Mouse (Mus musculus) myocyte (in vitro differentiated cells): ENCODE data around the gene Tecr. TPM values are rescaled to one million over a fixed set of nuclear protein-coding genes. Genes with fewer than 3 reads are reported as not detected.

Experiments used
- H3K27me3 ChIP-seq: one replicate; pipeline ENCODE4 v1.6.1; 2011; ENCODE audit not compliant: control insufficient read depth, insufficient read depth, insufficient read length
- H3K36me3 ChIP-seq: one replicate; pipeline ENCODE4 v1.6.1; 2011; ENCODE audit not compliant: control insufficient read depth, insufficient read depth
- H3K4me2 ChIP-seq: one replicate; pipeline ENCODE4 v1.6.1; 2011; ENCODE audit warnings: low read depth, control low read depth
- H3K4me3 ChIP-seq: one replicate; pipeline ENCODE4 v1.5.1; 2011; ENCODE audit warnings: mild to moderate bottlenecking, control low read depth, moderate library complexity
- H3K79me2 ChIP-seq: one replicate; pipeline ENCODE4 v1.6.1; 2011; ENCODE audit not compliant: control insufficient read depth, insufficient read depth
- H3ac ChIP-seq: one replicate; pipeline ENCODE4 v1.6.1; 2011; ENCODE audit not compliant: control insufficient read depth, insufficient read length
- CEBPB ChIP-seq: IDR thresholded peaks from 2 replicates; pipeline ENCODE4 v1.6.1; 2011; ENCODE audit warnings: mild to moderate bottlenecking, moderate library complexity; ENCODE audit not compliant: poor library complexity, insufficient read depth, severe bottlenecking
- E2F4 ChIP-seq: IDR thresholded peaks from one replicate; pipeline ENCODE4 v1.6.1; 2011; ENCODE audit warnings: mild to moderate bottlenecking, control low read depth, moderate library complexity; ENCODE audit not compliant: insufficient read depth
- MAX ChIP-seq: IDR thresholded peaks from one replicate; pipeline ENCODE4 v1.6.1; 2011; ENCODE audit warnings: low read depth, mild to moderate bottlenecking, control low read depth
- MYOD1 ChIP-seq, 3 experiments: IDR thresholded peaks; one replicate each; pipeline ENCODE4 v1.6.1; 2011; ENCODE audit warnings: control low read depth in 2 of 3, low read depth in 2 of 3, mild to moderate bottlenecking in 2 of 3, moderate library complexity in 1 of 3; ENCODE audit not compliant: insufficient read length in 2 of 3, control insufficient read depth in 1 of 3
- MYOG ChIP-seq, 3 experiments: IDR thresholded peaks; one replicate each; pipeline ENCODE4 v1.6.1; 2011; ENCODE audit warnings: control low read depth in 2 of 3, low read depth in 2 of 3, mild to moderate bottlenecking in 2 of 3; ENCODE audit not compliant: insufficient read length in 2 of 3, control insufficient read depth in 1 of 3, insufficient read depth in 1 of 3
- POLR2A ChIP-seq: IDR thresholded peaks from one replicate; pipeline ENCODE4 v1.6.1; 2011; ENCODE audit warnings: low read depth, mild to moderate bottlenecking, control low read depth, moderate library complexity; ENCODE audit not compliant: insufficient read length
- POLR2AphosphoS2 ChIP-seq: IDR thresholded peaks from one replicate; pipeline ENCODE4 v1.6.1; 2011; ENCODE audit warnings: low read depth, control low read depth; ENCODE audit not compliant: insufficient read length
- REST ChIP-seq: IDR thresholded peaks from one replicate; pipeline ENCODE4 v1.6.1; 2011; ENCODE audit warnings: mild to moderate bottlenecking, control low read depth, moderate library complexity; ENCODE audit not compliant: insufficient read depth, insufficient read length
- SRF ChIP-seq: IDR thresholded peaks from one replicate; pipeline ENCODE4 v1.6.1; 2011; ENCODE audit warnings: low read depth; ENCODE audit not compliant: control insufficient read depth, insufficient read length
- TCF12 ChIP-seq: IDR thresholded peaks from one replicate; pipeline ENCODE4 v1.6.1; 2011; ENCODE audit warnings: mild to moderate bottlenecking, control low read depth; ENCODE audit not compliant: poor library complexity, insufficient read depth, severe bottlenecking
- TCF3 ChIP-seq: IDR thresholded peaks from one replicate; pipeline ENCODE4 v1.6.1; 2011; ENCODE audit warnings: low read depth, control low read depth; ENCODE audit not compliant: insufficient read length
- USF1 ChIP-seq: IDR thresholded peaks from one replicate; pipeline ENCODE4 v1.6.1; 2011; ENCODE audit warnings: low read depth, mild to moderate bottlenecking, control low read depth, moderate library complexity
- polyA plus RNA-seq: library from polyadenylated mRNA; unstranded; fragments of >200 nt; fragmentation: generic; extraction: Trizol; gene quantifications from one replicate; pipeline ENCODE4 v1.2.1, GENCODE M21; 2012; ENCODE audit warnings: missing spikeins

Gene Tecr
- polyA plus RNA-seq, 1 experiment: 459 TPM

GRCm38 (mm10) chr8:83580826-83581225, 26.9 kb downstream of the Tecr start:
- H3K27me3 ChIP-seq: no peaks in the 10 kb centered on the region
- no peak overlapping the region for H3ac ChIP-seq
- H3K79me2 ChIP-seq: peaks cover 59% of the 10 kb centered on the region
- H3K4me3 ChIP-seq: no peak overlapping the region
- H3K36me3 ChIP-seq: no peaks in the 10 kb centered on the region
- TF ChIP-seq POLR2AphosphoS2: no peak
- TF ChIP-seq MYOD1 (IDR thresholded peaks at IDR 0.05; ENCODE audit: control insufficient read depth in 1 of 3, insufficient read length in 2 of 3, low read depth in 2 of 3): peak; percentile 12 to 53 (median 13)
- TF ChIP-seq CEBPB: no peak
- TF ChIP-seq TCF12: no peak
- peak in 2 of 3 experiments; percentile 2 to 45 for TF ChIP-seq MYOG (IDR thresholded peaks at IDR 0.05; ENCODE audit: control insufficient read depth in 1 of 3, insufficient read depth in 1 of 3, insufficient read length in 2 of 3, low read depth in 2 of 3)
- TF ChIP-seq SRF: no peak
- no peak for TF ChIP-seq TCF3
- no peak for TF ChIP-seq MAX
- no peak for TF ChIP-seq USF1
- no peak overlapping the region for H3K4me2 ChIP-seq

DNA sequence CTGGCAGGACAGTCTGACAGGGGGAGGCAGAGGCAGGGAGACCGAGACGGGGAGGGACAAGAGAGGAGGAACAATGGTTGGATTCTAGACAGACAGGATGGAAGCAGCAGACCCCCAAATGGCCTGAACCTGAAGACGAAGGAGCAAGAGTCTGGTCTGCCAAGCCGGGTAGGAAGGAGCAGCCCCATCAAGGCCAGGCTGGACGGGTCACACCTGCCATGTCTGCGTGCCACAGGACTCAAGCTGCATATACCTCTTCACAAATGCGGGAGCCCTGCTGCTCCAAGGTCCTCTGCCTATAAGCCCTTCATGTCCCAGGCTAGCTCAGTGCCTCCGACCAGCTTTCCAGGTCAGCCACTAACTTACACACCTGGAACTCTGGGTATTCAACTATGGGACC, 28.1 kb downstream of the Tecr start:
- no peak overlapping the region for H3K4me2 ChIP-seq
- no peaks in the 10 kb centered on the region for H3K36me3 ChIP-seq
- no peak overlapping the region for H3ac ChIP-seq
- peaks cover 59% of the 10 kb centered on the region for H3K79me2 ChIP-seq
- H3K27me3 ChIP-seq: no peaks in the 10 kb centered on the region
- no peak overlapping the region for H3K4me3 ChIP-seq
- no peak for TF ChIP-seq POLR2AphosphoS2
- no peak for TF ChIP-seq SRF
- no peak for TF ChIP-seq MAX
- no peak for TF ChIP-seq REST
- TF ChIP-seq TCF3: no peak
- TF ChIP-seq MYOD1 (IDR thresholded peaks at IDR 0.05; ENCODE audit: control insufficient read depth in 1 of 3, insufficient read length in 2 of 3, low read depth in 2 of 3): no peak
- TF ChIP-seq TCF12: no peak
- TF ChIP-seq MYOG (IDR thresholded peaks at IDR 0.05; ENCODE audit: control insufficient read depth in 1 of 3, insufficient read depth in 1 of 3, insufficient read length in 2 of 3, low read depth in 2 of 3): no peak
- TF ChIP-seq CEBPB: no peak
- TF ChIP-seq USF1: no peak

- no peak overlapping the region for H3K4me3 ChIP-seq
These were observed 29.4 kb downstream of the Tecr start for GRCm38 (mm10) chr8:83578131-83579055.

DNA sequence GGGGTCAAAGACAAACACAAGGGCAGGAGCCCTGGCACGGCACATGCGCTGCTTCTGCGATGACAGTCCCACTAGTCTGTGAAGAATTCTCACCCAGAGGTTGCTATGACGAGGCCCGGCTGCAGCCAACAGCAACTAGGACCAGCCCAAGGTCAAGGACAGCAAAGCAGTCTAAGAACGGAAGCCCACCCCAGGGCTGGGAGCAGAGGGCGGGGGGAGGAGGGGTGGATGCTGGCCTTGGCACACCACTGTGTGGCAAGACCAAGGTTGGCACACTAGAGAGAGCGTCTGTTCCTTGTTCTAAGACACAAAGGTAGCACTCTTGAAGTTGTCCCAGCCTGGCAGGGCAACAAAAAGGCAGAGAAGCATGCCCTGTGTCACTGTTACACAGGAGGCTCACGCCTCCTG, 30.4 kb downstream of the Tecr start:
- Histone ChIP-seq H3K36me3 (peaks cover 2% of the 10 kb centered on the region), H3K4me2 (peak overlapping the region; percentile 6), H3ac (no peak overlapping the region), H3K27me3 (no peaks in the 10 kb centered on the region), H3K79me2 (peaks cover 43% of the 10 kb centered on the region), H3K4me3 (no peak overlapping the region)
- TF ChIP-seq USF1 (no peak), TCF3 (no peak), MAX (no peak), MYOD1 (IDR thresholded peaks at IDR 0.05; ENCODE audit: control insufficient read depth in 1 of 3, insufficient read length in 2 of 3, low read depth in 2 of 3) (no peak), CEBPB (no peak), POLR2A (no peak)

More at GRCm38 (mm10) chr8:83578131-83579055, 29.4 kb downstream of the Tecr start:
- Histone ChIP-seq H3ac (no peak overlapping the region), H3K27me3 (no peaks in the 10 kb centered on the region), H3K36me3 (no peaks in the 10 kb centered on the region), H3K79me2 (peaks cover 53% of the 10 kb centered on the region), H3K4me2 (no peak overlapping the region)
- TF ChIP-seq TCF3: no peak
- TF ChIP-seq MYOG (IDR thresholded peaks at IDR 0.05; ENCODE audit: control insufficient read depth in 1 of 3, insufficient read depth in 1 of 3, insufficient read length in 2 of 3, low read depth in 2 of 3): no peak
- no peak for TF ChIP-seq MYOD1 (IDR thresholded peaks at IDR 0.05; ENCODE audit: control insufficient read depth in 1 of 3, insufficient read length in 2 of 3, low read depth in 2 of 3)
- no peak for TF ChIP-seq CEBPB
- no peak for TF ChIP-seq USF1
- TF ChIP-seq E2F4: no peak
- no peak for TF ChIP-seq POLR2AphosphoS2
- no peak for TF ChIP-seq SRF
- no peak for TF ChIP-seq REST

DNA sequence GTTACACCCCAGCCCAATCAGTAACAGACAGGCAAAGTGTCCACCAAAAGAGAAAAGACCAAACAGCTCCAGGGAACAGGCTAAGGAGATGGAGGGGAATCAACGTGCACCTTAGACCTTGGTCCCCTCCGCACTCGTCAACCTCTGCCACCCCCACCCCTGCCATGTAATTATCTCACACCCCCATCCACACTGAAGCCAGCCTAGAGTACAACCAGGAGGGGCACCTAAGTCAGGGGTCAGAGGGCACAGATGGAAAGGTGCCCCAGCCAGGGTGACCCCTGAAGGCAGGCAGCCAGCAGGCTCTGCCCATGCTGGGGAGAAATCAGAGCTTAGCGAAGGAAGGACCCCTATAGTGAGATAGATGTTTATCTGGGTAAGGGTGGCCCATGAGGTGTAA, 30.9 kb downstream of the Tecr start:
- Histone ChIP-seq H3K4me2 (peak overlapping the region; percentile 51), H3K4me3 (no peak overlapping the region), H3K27me3 (no peaks in the 10 kb centered on the region), H3K79me2 (peaks cover 38% of the 10 kb centered on the region), H3ac (no peak overlapping the region), H3K36me3 (peaks cover 3% of the 10 kb centered on the region)
- no peak for TF ChIP-seq POLR2AphosphoS2
- no peak for TF ChIP-seq TCF12
- no peak for TF ChIP-seq MYOG (IDR thresholded peaks at IDR 0.05; ENCODE audit: control insufficient read depth in 1 of 3, insufficient read depth in 1 of 3, insufficient read length in 2 of 3, low read depth in 2 of 3)
- no peak for TF ChIP-seq USF1
- TF ChIP-seq POLR2A: no peak
- TF ChIP-seq E2F4: no peak
- TF ChIP-seq SRF: no peak
- TF ChIP-seq TCF3: no peak
- TF ChIP-seq MAX: no peak
